Mouse (Mus musculus) MEL (cell line): Measurements from ENCODE around the gene Slc35d2.
A peak's percentile ranks its signal among the peaks of the same experiment; 100 is the strongest.

Experiments used
- CTCF ChIP-seq, 3 experiments: IDR thresholded peaks in 2 of 3; conservative IDR thresholded peaks in 1 of 3; 2 replicates each; pipeline ENCODE4 v1.5.1; 2011 to 2012; ENCODE audit warnings: low read length in 3 of 3, low read depth in 2 of 3, mild to moderate bottlenecking in 2 of 3, improper control_type of control experiment in 1 of 3, inconsistent platforms in 1 of 3, mixed read lengths in 1 of 3, moderate library complexity in 1 of 3; ENCODE audit not compliant: control insufficient read depth in 1 of 3, insufficient read depth in 1 of 3, poor library complexity in 1 of 3, severe bottlenecking in 1 of 3
- ELF1 ChIP-seq: IDR thresholded peaks from 2 replicates; pipeline ENCODE4 v1.6.1; 2014; ENCODE audit warnings: low read depth, mild to moderate bottlenecking, inconsistent platforms, low read length, improper control_type of control experiment, moderate library complexity
- EP300 ChIP-seq, 2 experiments: IDR thresholded peaks; 2 replicates each; pipeline ENCODE4 v1.6.1; 2011; ENCODE audit warnings: improper control_type of control experiment in 2 of 2, low read length in 2 of 2, low read depth in 1 of 2, mild to moderate bottlenecking in 1 of 2
- GATA1 ChIP-seq: IDR thresholded peaks from 2 replicates; pipeline ENCODE4 v1.6.1; 2011; ENCODE audit warnings: low read depth, low read length, improper control_type of control experiment
- MAX ChIP-seq: IDR thresholded peaks from 2 replicates; pipeline ENCODE4 v1.6.1; 2011; ENCODE audit warnings: low read length, improper control_type of control experiment
- NELFE ChIP-seq: IDR thresholded peaks from 2 replicates; pipeline ENCODE4 v1.6.1; 2011; ENCODE audit warnings: low read depth, low read length, improper control_type of control experiment
- POLR2A ChIP-seq, 2 experiments: IDR thresholded peaks; 2 replicates each; pipeline ENCODE4 v1.6.1; 2011 to 2012; ENCODE audit warnings: low read length in 2 of 2, mild to moderate bottlenecking in 2 of 2, control low read depth in 1 of 2, improper control_type of control experiment in 1 of 2, low read depth in 1 of 2, moderate library complexity in 1 of 2; ENCODE audit not compliant: control insufficient read depth in 1 of 2, insufficient read depth in 1 of 2, poor library complexity in 1 of 2
- ZKSCAN1 ChIP-seq: IDR thresholded peaks from 2 replicates; pipeline ENCODE4 v1.6.1; 2012; ENCODE audit warnings: low read depth, mild to moderate bottlenecking, inconsistent platforms, low read length, improper control_type of control experiment, moderate library complexity

DNA sequence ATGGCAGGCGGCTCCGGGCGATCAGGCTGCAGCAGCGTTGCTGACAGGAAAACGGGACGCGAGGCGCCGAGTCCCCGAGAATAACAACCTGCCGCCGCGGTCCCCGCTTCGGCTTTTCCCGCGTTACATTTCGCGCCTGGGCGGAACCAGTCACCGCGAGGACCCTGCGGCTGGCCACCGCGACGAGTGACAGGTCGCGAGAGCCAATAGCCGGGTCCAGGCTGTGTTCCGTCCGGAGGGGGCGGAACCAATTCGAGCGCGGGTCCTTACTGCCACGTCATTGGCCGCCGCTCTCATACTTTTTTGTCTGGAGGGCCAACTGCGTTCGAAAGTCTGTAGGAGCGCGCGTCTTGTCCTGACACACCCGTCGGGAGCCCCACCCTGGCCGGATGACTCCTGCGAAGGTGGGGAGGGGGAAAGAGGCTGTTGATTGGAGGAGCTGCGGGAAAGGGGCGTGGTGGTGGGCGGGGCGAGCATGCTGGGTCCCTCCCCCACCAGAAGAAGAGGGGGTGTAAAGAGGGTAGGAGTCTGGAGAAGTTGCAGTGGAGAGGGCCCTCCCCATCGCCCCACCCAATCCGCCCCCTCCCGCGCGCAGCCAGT, 24.0 kb upstream of the Slc35d2 start, which contains the start of gene Zfp367:
- TF ChIP-seq POLR2A (IDR thresholded peaks at IDR 0.05; ENCODE audit: control insufficient read depth in 1 of 2, insufficient read depth in 1 of 2, low read depth in 1 of 2, low read length in 2 of 2, poor library complexity in 1 of 2) = peak; percentile 75 to 78; a peak in 2 of 4 replicates
- no peak for TF ChIP-seq GATA1
- peak; percentile 72 for TF ChIP-seq MAX
- TF ChIP-seq CTCF (IDR thresholded peaks at IDR 0.05 in 2 of 3, conservative IDR thresholded peaks at IDR 0.05 in 1 of 3; ENCODE audit: control insufficient read depth in 1 of 3, insufficient read depth in 1 of 3, low read depth in 2 of 3, low read length in 3 of 3, poor library complexity in 1 of 3, severe bottlenecking in 1 of 3) = no peak
- TF ChIP-seq ZKSCAN1 = no peak
- no peak for TF ChIP-seq EP300 (IDR thresholded peaks at IDR 0.05; ENCODE audit: low read depth in 1 of 2, low read length in 2 of 2)
- peak; percentile 59 for TF ChIP-seq NELFE
- no peak for TF ChIP-seq ELF1
